28 mouse cellular contexts compared by ENCODE assay signal in genomic region chr6:119276713-119277112, GRCm38 (mm10). TPM values are rescaled to one million over a fixed set of nuclear protein-coding genes. Genes with fewer than 3 reads are reported as not detected.
"Had no signal": no experiment of that assay in that cellular context is flagged by ENCODE, and none has a peak within 500 bp of the region (broad histone marks: within the 10 kb centered on the region; RNA-seq: fewer than 3 reads in every experiment).

No protein-coding gene starts in this region.

- H3K4me3 ChIP-seq: gastrocnemius, adult 2 months; heart, adult 2 months; hindbrain, embryonic 13.5 days; intestine, embryonic 15.5 days; left cerebral cortex, adult 2 months; limb, embryonic 10.5 days; limb, embryonic 12.5 days; liver, embryonic 13.5 days; liver, embryonic 15.5 days had no signal

- H3K4me2 ChIP-seq: heart, embryonic 11.5 days; hindbrain, embryonic 13.5 days; intestine, embryonic 15.5 days; limb, embryonic 12.5 days; liver, embryonic 11.5 days; liver, embryonic 13.5 days; liver, embryonic 15.5 days had no signal

- DNase-seq: gastrocnemius, adult 2 months; gastrocnemius, postnatal 10 days; gastrocnemius, postnatal 25 days; heart, adult 2 months; heart, postnatal 10 days; heart, postnatal 4 days; kidney, adult 18-20 months; kidney, adult 8-10 months; kidney, postnatal 10 days; kidney, postnatal 25 days; kidney, postnatal 4 days; layer of hippocampus, adult 9-11 months; liver; liver, embryonic 13.5 days had no signal

- H3K27me3 ChIP-seq: hindbrain, embryonic 13.5 days; intestine, embryonic 15.5 days; limb, embryonic 12.5 days; liver, embryonic 13.5 days; liver, embryonic 15.5 days had no signal

- ATAC-seq: inflammation-experienced regulatory T-cells, adult 6 months; intestine, embryonic 15.5 days; intestine, postnatal 0 days had no signal

- H3K9me3 ChIP-seq: hindbrain, embryonic 13.5 days; intestine, embryonic 15.5 days; limb, embryonic 10.5 days; limb, embryonic 12.5 days; liver, embryonic 13.5 days; liver, embryonic 15.5 days had no signal

- H3K27ac ChIP-seq: gastrocnemius, adult 2 months; heart, adult 2 months; intestine, embryonic 15.5 days; left cerebral cortex, adult 2 months; limb, embryonic 10.5 days; limb, embryonic 12.5 days; liver, embryonic 13.5 days; liver, embryonic 15.5 days had no signal

- H3K36me3 ChIP-seq: hindbrain, embryonic 13.5 days; intestine, embryonic 15.5 days; limb, embryonic 10.5 days; limb, embryonic 12.5 days; liver, embryonic 13.5 days; liver, embryonic 15.5 days had no signal

- H3K9ac ChIP-seq: hindbrain, embryonic 13.5 days; intestine, embryonic 15.5 days; limb, embryonic 12.5 days; liver, embryonic 13.5 days; liver, embryonic 15.5 days had no signal

- H3K4me1 ChIP-seq: intestine, embryonic 15.5 days; limb, embryonic 10.5 days; limb, embryonic 12.5 days; liver, embryonic 13.5 days; liver, embryonic 15.5 days had no signal

RNA-seq across cellular contexts. Expression of gene Cacna2d4, which starts 40.4 kb away (rescaled TPM):
- total RNA-seq: heart, adult 2 months; heart, postnatal 10 days; heart, postnatal 25 days; heart, postnatal 4 days had no signal
- polyA plus RNA-seq: heart, embryonic 11.5 days; heart, embryonic 14.5 days; kidney, embryonic 14.5 days; kidney, embryonic 16.5 days; limb, embryonic 10.5 days; limb, embryonic 12.5 days; liver, embryonic 11.5 days; liver, embryonic 13.5 days; liver, embryonic 15.5 days had no signal

RNA-seq across cellular contexts. Expression of gene Lrtm2, which starts 53.9 kb away (rescaled TPM):
- total RNA-seq: heart, postnatal 10 days had no signal
- polyA plus RNA-seq: heart, embryonic 11.5 days; kidney, embryonic 14.5 days; limb, embryonic 10.5 days; limb, embryonic 12.5 days; liver, embryonic 11.5 days; liver, embryonic 13.5 days had no signal
